Mouse (Mus musculus): ENCODE results near the gene Lmf2.

DNA sequence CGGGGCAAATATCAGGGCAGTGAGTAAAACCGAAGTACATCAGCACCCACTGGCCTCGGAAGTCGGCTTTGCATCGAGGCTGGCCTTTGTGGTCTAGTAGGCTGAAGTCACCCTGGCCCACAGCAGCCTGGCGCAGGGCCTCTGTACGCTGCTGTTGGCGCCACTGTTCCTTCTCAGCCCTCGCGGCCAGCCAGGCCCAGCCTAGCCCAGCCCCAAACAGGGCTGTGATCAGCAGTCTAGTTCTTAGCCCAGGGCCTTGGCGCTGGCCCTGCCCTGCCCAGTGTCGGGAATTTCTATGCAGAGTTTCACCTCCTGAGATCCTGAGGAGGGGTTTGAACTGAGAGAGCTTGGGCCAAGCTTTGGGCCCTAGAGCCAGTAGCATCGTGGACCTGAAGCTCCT lies 16.6 kb upstream of the Lmf2 start:
- no peak for TF ChIP-seq CTCF (IDR thresholded peaks at IDR 0.05)
- TF ChIP-seq EP300 (IDR thresholded peaks at IDR 0.05), result no peak
